Mouse (Mus musculus) forebrain, postnatal 0 days (tissue): ENCODE results near the gene Vps35l. TPM values are rescaled to one million over a fixed set of nuclear protein-coding genes. Genes with fewer than 3 reads are reported as not detected.

Source experiments
- ATAC-seq: fragments of 200-750 bp; cut with Nextera tagmentation; 2 replicates; pipeline ENCODE4 v1.8.0; 2017; ENCODE audit warnings: mild to moderate bottlenecking, moderate library complexity
- DNase-seq: peaks from one replicate; pipeline ENCODE4 v3.0.0-alpha.2; 2015
- H3K27ac ChIP-seq: fragments of 300-500 bp; sonication (generic); 2 replicates; pipeline ENCODE4 v1.5.1; 2014; ENCODE audit warnings: low read depth, mild to moderate bottlenecking, antibody characterized with exemption, low read length, moderate library complexity, mixed read lengths
- H3K27me3 ChIP-seq: fragments of 300-500 bp; sonication (generic); 2 replicates; pipeline ENCODE4 v1.6.1; 2014; ENCODE audit warnings: mild to moderate bottlenecking, low read length, mixed read lengths; ENCODE audit not compliant: insufficient read depth
- H3K36me3 ChIP-seq: fragments of 300-500 bp; sonication (generic); 2 replicates; pipeline ENCODE4 v1.6.1; 2014; ENCODE audit warnings: mild to moderate bottlenecking, moderate library complexity; ENCODE audit not compliant: insufficient read depth
- H3K4me1 ChIP-seq: fragments of 300-500 bp; sonication (generic); 2 replicates; pipeline ENCODE4 v1.6.1; 2014; ENCODE audit warnings: antibody characterized with exemption; ENCODE audit not compliant: insufficient read depth
- H3K4me2 ChIP-seq: fragments of 300-500 bp; sonication (generic); 2 replicates; pipeline ENCODE4 v1.6.1; 2014; ENCODE audit warnings: low read depth, mild to moderate bottlenecking, moderate library complexity
- H3K4me3 ChIP-seq: fragments of 300-500 bp; sonication (generic); 2 replicates; pipeline ENCODE4 v1.5.1; 2014; ENCODE audit warnings: low read depth, low read length, mixed read lengths
- H3K9ac ChIP-seq: fragments of 300-500 bp; sonication (generic); 2 replicates; pipeline ENCODE4 v1.6.1; 2014; ENCODE audit warnings: mild to moderate bottlenecking
- H3K9me3 ChIP-seq: fragments of 300-500 bp; sonication (generic); 2 replicates; pipeline ENCODE4 v1.6.1; 2016; ENCODE audit warnings: low read length
- CTCF ChIP-seq: sonication (generic); IDR thresholded peaks from 2 replicates; pipeline ENCODE4 v1.5.1; 2016; ENCODE audit warnings: antibody characterized with exemption, control low read depth, low read depth
- WGBS: fragments of 180-500 bp; shearing (Covaris S2); extraction: QIAGEN DNeasy Blood & Tissue Kit; methylation state at CpG from one replicate; pipeline ENCODE4 v1.1.7; 2014; 5-methylcytosine and 5-hydroxymethylcytosine counted together
- polyA plus RNA-seq: library from polyadenylated mRNA; unstranded; fragments of >200 nt; fragmentation: Nextera tagmentation; extraction: Ambion mirVana; gene quantifications from 2 replicates; pipeline ENCODE4 v1.2.1, GENCODE M21; 2015
- total RNA-seq: library from RNA; depleted of rRNA; stranded (reverse); fragments of >200 nt; gene quantifications from 2 replicates; pipeline ENCODE4 v1.2.3, GENCODE M21; 2014

Vps35l gene
- total and polyA plus RNA-seq, 2 experiments from 2014 or later, result 89.7 to 94.5 TPM

DNA sequence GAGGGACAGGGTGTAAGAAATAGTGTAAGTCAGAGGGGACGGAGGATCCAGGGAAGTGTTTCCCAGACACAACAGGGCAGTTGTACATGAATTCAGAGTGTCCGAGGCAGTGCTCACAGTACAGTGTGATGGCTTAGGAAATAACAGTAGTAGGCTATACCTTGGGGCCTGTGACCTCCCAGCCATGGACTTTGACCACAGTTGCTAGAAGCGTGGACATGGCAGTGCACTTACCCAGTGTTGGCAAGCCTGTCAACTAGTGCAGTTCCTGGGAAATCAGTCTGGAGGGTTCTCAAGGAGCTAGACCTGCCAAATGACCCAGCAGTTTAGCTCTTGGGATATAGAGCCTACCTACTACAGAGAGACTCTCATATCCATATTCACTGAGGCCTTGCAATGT, 76.2 kb downstream of the Vps35l start:
- 98% methylated on average over 3 of the region's 3 CpGs for WGBS
- H3K4me2 ChIP-seq, result no peak overlapping the region
- no peaks in the 10 kb centered on the region for H3K27me3 ChIP-seq
- no peaks in the 10 kb centered on the region for H3K4me1 ChIP-seq
- H3K36me3 ChIP-seq, result peaks cover 62% of the 10 kb centered on the region
- DNase-seq (no peak), ATAC-seq (no peak)
- H3K9me3 ChIP-seq, result no peaks in the 10 kb centered on the region
- no peak for TF ChIP-seq CTCF
- H3K27ac ChIP-seq, result no peak overlapping the region
- no peak overlapping the region for H3K9ac ChIP-seq
- no peak overlapping the region for H3K4me3 ChIP-seq

DNA sequence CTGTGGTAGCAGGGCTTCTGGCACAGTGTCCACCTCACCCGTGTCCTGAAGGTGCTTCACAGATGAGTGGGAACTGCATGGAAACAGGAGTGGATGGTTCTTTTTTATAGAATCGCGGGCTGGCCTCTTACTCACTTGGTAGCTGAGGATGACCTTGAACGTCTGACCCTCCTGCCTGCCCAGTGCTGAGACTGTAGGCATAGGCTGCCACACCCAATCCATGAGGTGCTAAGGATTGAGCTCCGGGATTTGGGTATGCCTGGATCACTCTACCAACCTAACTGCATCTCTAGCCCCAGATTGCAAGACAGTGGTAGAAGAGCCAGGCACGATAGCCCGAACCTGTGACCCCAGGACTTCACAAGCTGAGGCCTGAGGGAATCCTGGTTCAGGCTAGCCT, 77.7 kb downstream of the Vps35l start:
- DNase-seq (no peak), ATAC-seq (no peak)
- WGBS, result 91% methylated on average over 7 of the region's 7 CpGs
- H3K4me2 ChIP-seq, result no peak overlapping the region
- H3K9me3 ChIP-seq, result no peaks in the 10 kb centered on the region
- TF ChIP-seq CTCF, result no peak
- H3K27ac ChIP-seq, result no peak overlapping the region
- H3K27me3 ChIP-seq, result no peaks in the 10 kb centered on the region
- no peak overlapping the region for H3K4me3 ChIP-seq
- no peak overlapping the region for H3K9ac ChIP-seq
- H3K36me3 ChIP-seq, result peaks cover 53% of the 10 kb centered on the region
- no peaks in the 10 kb centered on the region for H3K4me1 ChIP-seq

DNA sequence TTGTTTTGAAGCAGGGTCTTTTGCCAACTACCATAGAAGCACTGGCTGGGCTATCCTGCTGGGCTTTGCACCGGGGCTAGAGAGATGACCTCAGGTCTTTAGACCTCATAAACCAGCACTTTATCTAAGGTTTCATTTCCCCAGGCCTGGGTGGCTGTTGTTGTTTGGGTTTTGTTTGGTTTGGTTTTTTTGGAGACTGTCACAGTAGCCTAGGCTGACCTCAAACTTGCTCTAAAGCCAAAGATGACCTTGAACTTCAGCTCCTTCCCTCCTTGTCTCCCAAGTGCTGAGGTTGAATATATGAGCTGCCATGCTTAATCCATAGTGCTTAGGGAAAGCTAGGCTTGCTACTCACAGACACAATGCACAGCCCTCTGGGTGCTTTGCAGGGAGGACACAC, 79.6 kb downstream of the Vps35l start:
- TF ChIP-seq CTCF, result no peak
- H3K4me2 ChIP-seq, result no peak overlapping the region
- no peaks in the 10 kb centered on the region for H3K4me1 ChIP-seq
- ATAC-seq (no peak), DNase-seq (no peak)
- H3K36me3 ChIP-seq, result peaks cover 41% of the 10 kb centered on the region
- H3K9ac ChIP-seq, result no peak overlapping the region
- no peak overlapping the region for H3K27ac ChIP-seq
- H3K27me3 ChIP-seq, result no peaks in the 10 kb centered on the region
- no peak overlapping the region for H3K4me3 ChIP-seq
- H3K9me3 ChIP-seq, result no peaks in the 10 kb centered on the region
- 94% methylated on average over 1 of the region's 1 CpGs for whole genome bisulfite sequencing

DNA sequence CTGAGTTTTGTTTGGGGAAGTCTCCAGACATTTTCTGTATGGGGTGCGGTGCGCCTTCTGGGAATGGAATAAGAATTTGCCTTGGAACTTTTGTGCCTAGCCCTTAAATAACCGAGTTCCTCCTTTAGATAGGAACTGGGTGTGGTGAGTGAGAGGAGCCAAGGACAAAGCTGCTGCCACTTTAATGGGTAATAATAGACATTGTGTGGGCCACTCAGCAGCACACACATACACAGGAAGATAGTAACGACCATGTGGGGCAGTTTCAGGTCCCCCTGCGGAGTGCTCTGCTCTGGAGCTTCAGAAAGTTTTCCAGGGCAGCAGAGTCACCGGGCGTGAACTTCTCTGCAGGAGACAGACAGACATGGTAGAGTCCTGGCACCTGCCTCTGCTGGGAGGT, 81.3 kb downstream of the Vps35l start:
- no peak overlapping the region for H3K4me2 ChIP-seq
- no peaks in the 10 kb centered on the region for H3K4me1 ChIP-seq
- no peak overlapping the region for H3K27ac ChIP-seq
- WGBS, result 74% methylated on average over 7 of the region's 7 CpGs
- no peak for TF ChIP-seq CTCF
- no peaks in the 10 kb centered on the region for H3K9me3 ChIP-seq
- no peaks in the 10 kb centered on the region for H3K27me3 ChIP-seq
- peaks cover 42% of the 10 kb centered on the region for H3K36me3 ChIP-seq
- DNase-seq, result no peak
- no peak for ATAC-seq
- H3K4me3 ChIP-seq, result no peak overlapping the region
- no peak overlapping the region for H3K9ac ChIP-seq

DNA sequence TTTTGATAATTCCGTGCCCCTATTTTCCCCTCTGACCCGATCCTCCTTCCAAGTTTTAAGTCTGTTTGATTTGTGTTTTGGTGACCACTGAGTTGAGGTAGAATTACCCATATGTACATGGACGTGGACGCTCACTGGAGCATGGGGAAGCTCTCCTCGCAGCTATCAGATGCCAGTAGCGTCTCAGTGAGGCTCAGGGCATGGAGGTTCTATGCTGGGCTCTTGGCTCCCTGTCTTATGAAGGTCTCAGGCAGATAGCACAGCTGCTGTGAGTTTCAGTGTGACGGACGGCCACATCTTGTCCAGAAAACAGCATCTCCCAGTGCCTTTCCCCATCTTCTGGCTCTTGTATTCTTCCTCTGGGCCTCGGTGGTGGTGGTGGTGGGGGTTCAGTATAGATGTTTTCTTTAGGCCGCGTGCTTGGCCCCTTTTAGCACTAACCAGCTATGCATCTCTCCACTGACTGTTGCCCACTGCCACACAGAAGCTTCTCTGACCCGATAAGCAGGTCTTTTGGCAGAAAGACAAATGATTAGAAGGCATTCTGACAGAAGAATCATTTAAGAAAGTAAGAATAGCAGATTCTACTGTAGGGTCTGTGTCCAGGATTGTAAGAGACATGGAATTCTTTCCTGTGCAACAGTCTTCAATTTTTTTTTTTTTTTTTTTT, 82.0 kb downstream of the Vps35l start:
- peaks cover 42% of the 10 kb centered on the region for H3K36me3 ChIP-seq
- H3K4me1 ChIP-seq, result no peaks in the 10 kb centered on the region
- H3K4me3 ChIP-seq, result no peak overlapping the region
- ATAC-seq (no peak), DNase-seq (no peak)
- WGBS, result 91% methylated on average over 12 of the region's 12 CpGs
- no peak overlapping the region for H3K27ac ChIP-seq
- H3K9ac ChIP-seq, result no peak overlapping the region
- H3K27me3 ChIP-seq, result no peaks in the 10 kb centered on the region
- H3K4me2 ChIP-seq, result no peak overlapping the region
- H3K9me3 ChIP-seq, result no peaks in the 10 kb centered on the region
- no peak for TF ChIP-seq CTCF

DNA sequence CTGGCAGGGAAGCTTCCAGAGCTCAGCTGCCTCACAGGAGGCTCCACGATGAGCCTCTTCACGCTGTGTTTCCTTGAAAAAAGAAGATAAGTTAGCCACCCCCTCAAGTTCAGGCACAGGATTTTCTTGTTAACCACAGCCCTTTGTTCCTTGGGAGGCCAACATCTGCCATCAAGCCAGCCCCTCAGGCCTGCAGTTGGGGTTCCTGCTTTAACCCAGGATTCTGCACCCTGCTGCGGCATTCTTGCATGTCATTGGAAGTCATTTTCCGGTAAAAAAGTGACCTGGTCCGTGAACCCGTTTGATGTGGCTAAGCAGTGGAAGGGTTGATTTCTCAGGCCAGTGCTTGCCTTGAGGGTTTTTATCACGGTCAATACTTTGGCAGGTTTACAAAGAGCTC, 84.4 kb downstream of the Vps35l start:
- Histone ChIP-seq H3K4me1 (no peaks in the 10 kb centered on the region), H3K9me3 (no peaks in the 10 kb centered on the region), H3K9ac (no peak overlapping the region), H3K27ac (no peak overlapping the region), H3K27me3 (no peaks in the 10 kb centered on the region), H3K4me3 (no peak overlapping the region), H3K36me3 (peaks cover 48% of the 10 kb centered on the region), H3K4me2 (no peak overlapping the region)
- ATAC-seq, result no peak
- TF ChIP-seq CTCF, result no peak
- WGBS, result 64% methylated on average over 7 of the region's 7 CpGs
- no peak for DNase-seq

DNA sequence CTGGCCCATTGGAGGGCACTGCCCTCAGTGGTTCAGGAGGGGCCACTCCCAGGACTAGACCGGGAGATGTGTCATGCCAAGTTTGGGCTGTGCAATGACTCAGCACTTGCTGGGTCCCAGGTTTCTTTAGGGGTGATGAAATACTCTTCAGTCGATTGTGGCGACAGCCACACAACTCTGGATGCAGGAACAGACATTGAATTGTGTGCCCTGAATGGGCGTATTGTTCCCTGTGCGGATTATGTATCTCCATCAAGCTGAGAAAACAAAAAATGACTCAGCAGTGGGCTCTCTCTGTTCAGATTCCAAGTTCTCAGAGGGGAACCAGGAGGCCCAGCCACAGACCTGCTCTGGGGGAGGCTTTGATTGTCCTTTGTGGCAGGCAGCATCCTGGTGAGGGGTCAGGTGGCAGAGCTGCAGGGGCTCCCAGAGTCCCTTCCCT, 88.0 kb downstream of the Vps35l start:
- H3K4me1 ChIP-seq, result no peaks in the 10 kb centered on the region
- H3K9ac ChIP-seq, result no peak overlapping the region
- WGBS, result 12% methylated on average over 5 of the region's 5 CpGs
- TF ChIP-seq CTCF, result no peak
- DNase-seq (no peak), ATAC-seq (peak; percentile 68)
- H3K27ac ChIP-seq, result no peak overlapping the region
- H3K4me3 ChIP-seq, result no peak overlapping the region
- no peak overlapping the region for H3K4me2 ChIP-seq
- peaks cover 57% of the 10 kb centered on the region for H3K36me3 ChIP-seq
- no peaks in the 10 kb centered on the region for H3K9me3 ChIP-seq
- no peaks in the 10 kb centered on the region for H3K27me3 ChIP-seq
